Mouse (Mus musculus) hindbrain, embryonic 10.5 days (tissue): Measurements from ENCODE around the gene Calml4. TPM values are rescaled to one million over a fixed set of nuclear protein-coding genes. Genes with fewer than 3 reads are reported as not detected.
"Not testable (repeated sequence)": the region's sequence is repeated elsewhere in the genome, so short reads cannot be mapped to it uniquely, and the experiment has no call there.

Source experiments
- DNase-seq: peaks from one replicate; pipeline ENCODE4 v3.0.0-alpha.2; 2017; ENCODE audit warnings: low spot score
- H3K27ac ChIP-seq: fragments of 300-500 bp; sonication (generic); 2 replicates; pipeline ENCODE4 v1.5.1; 2016; ENCODE audit warnings: mild to moderate bottlenecking, moderate library complexity
- H3K27me3 ChIP-seq: fragments of 300-500 bp; sonication (generic); 2 replicates; pipeline ENCODE4 v1.6.1; 2016; ENCODE audit warnings: mild to moderate bottlenecking; ENCODE audit not compliant: poor library complexity, insufficient read depth, severe bottlenecking
- H3K36me3 ChIP-seq: fragments of 300-500 bp; sonication (generic); 2 replicates; pipeline ENCODE4 v1.6.1; 2016; ENCODE audit warnings: mild to moderate bottlenecking, moderate library complexity
- H3K4me1 ChIP-seq: fragments of 300-500 bp; sonication (generic); replicated peaks from 2 replicates; pipeline ENCODE4 v1.6.1; 2016; ENCODE audit warnings: mild to moderate bottlenecking
- H3K4me3 ChIP-seq: fragments of 300-500 bp; sonication (generic); 2 replicates; pipeline ENCODE4 v1.5.1; 2016; ENCODE audit warnings: mild to moderate bottlenecking, moderate library complexity
- H3K9me3 ChIP-seq: fragments of 300-500 bp; sonication (generic); 2 replicates; pipeline ENCODE4 v1.6.1; 2016; ENCODE audit warnings: mild to moderate bottlenecking, moderate library complexity
- WGBS: fragments of 180-500 bp; shearing (Covaris S2); methylation state at CpG from one replicate; pipeline ENCODE4 v1.1.7; 2016; 5-methylcytosine and 5-hydroxymethylcytosine counted together
- polyA plus RNA-seq: library from polyadenylated mRNA; unstranded; fragments of >200 nt; fragmentation: Nextera tagmentation; extraction: Ambion mirVana; gene quantifications from 2 replicates; pipeline ENCODE4 v1.2.1, GENCODE M21; 2016

The Calml4 gene
- polyA plus RNA-seq, 1 experiment from 2014 or later: 6.4 TPM

- DNase-seq: no peak
Observed at GRCm38 (mm10) chr9:62839172-62839770, 18.6 kb upstream of the Calml4 start.

GRCm38 (mm10) chr9:62843356-62844024 lies 14.4 kb upstream of the Calml4 start:
- Histone ChIP-seq H3K27me3 (0 out of 2 replicates have a peak, but pooled peaks cover 3% of the 10 kb centered on the region), H3K27ac (no peak overlapping the region), H3K4me3 (no peak overlapping the region), H3K36me3 (no peaks in the 10 kb centered on the region), H3K9me3 (no peaks in the 10 kb centered on the region), H3K4me1 (peaks cover 35% of the 10 kb centered on the region)
- WGBS: 80% methylated on average over 10 of the region's 10 CpGs
- no peak for DNase-seq

More at GRCm38 (mm10) chr9:62839172-62839770, 18.6 kb upstream of the Calml4 start:
- Histone ChIP-seq H3K27me3 (0 out of 2 replicates have a peak, but pooled peaks cover 3% of the 10 kb centered on the region), H3K27ac (peak overlapping the region; percentile 93), H3K36me3 (no peaks in the 10 kb centered on the region), H3K4me3 (peak overlapping the region; percentile 64), H3K9me3 (no peaks in the 10 kb centered on the region), H3K4me1 (peaks cover 43% of the 10 kb centered on the region)
- WGBS: 17% methylated on average over 14 of the region's 14 CpGs

GRCm38 (mm10) chr9:62844461-62844860 lies 13.4 kb upstream of the Calml4 start:
- H3K4me1 ChIP-seq: peaks cover 27% of the 10 kb centered on the region
- no peaks in the 10 kb centered on the region for H3K36me3 ChIP-seq
- H3K4me3 ChIP-seq: no peak overlapping the region
- 0 out of 2 replicates have a peak, but pooled peaks cover 3% of the 10 kb centered on the region for H3K27me3 ChIP-seq
- H3K27ac ChIP-seq: no peak overlapping the region
- DNase-seq: no peak
- no peaks in the 10 kb centered on the region for H3K9me3 ChIP-seq
- 93% methylated on average over 5 of the region's 5 CpGs for WGBS

- peak; percentile 88 for DNase-seq
- Histone ChIP-seq H3K9me3 (no peaks in the 10 kb centered on the region), H3K36me3 (0 out of 2 replicates have a peak, but pooled peaks cover 5% of the 10 kb centered on the region), H3K27ac (peak overlapping the region; percentile 25; the same call in 1 of the 2 replicates), H3K4me3 (no peak overlapping the region), H3K4me1 (peaks cover 27% of the 10 kb centered on the region), H3K27me3 (no peaks in the 10 kb centered on the region)
- WGBS: 6% methylated on average over 3 of the region's 3 CpGs
Observed at GRCm38 (mm10) chr9:62847694-62848093, 10.2 kb upstream of the Calml4 start.

DNA sequence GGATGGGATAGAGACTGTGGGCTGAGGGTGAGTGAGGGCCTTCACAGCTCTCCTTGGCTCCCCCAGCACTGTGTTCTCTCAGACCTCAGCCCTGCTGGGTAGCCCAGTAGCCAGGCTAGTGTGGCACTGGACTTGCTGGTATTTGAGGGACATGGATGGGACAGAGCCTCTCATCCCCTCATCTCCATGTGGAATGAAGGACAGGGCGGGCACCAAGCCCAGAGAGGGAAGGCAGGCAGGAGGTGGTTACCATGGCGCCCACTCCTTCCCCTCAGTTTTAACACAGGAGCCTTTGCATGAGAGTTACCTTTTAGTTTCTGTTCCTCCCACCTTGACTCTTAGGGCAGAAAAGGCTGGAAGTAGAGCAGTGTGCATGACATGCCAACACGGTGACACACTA lies 9.2 kb upstream of the Calml4 start:
- WGBS: 79% methylated on average over 3 of the region's 3 CpGs
- no peak overlapping the region for H3K27ac ChIP-seq

DNA sequence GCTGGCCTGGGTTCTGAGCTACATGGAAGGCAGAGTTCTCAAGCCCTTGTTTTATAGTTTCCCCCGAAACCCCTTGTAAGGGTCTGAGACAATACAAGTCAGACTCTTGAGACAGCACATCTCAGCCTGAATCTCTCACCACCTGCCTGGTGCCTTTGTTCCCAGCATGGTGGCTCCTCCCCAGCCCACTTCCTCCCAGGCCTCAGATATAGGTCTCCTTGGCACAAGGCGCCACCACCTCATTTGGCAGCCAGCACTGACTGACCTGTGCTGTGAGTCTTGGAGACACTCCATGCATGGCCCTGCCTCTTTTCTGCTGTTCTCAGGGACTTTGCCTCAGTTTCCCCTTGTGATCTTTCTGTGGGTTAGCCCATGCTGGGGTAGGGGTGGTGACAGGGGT lies 6.3 kb upstream of the Calml4 start:
- H3K36me3 ChIP-seq: 0 out of 2 replicates have a peak, but pooled peaks cover 5% of the 10 kb centered on the region
- 59% methylated on average over 2 of the region's 2 CpGs for WGBS
- DNase-seq: no peak
- H3K27me3 ChIP-seq: no peaks in the 10 kb centered on the region
- H3K27ac ChIP-seq: 0 out of 2 replicates have a peak overlapping the region, but pooled peaks have one; percentile 51
- no peak overlapping the region for H3K4me3 ChIP-seq
- H3K4me1 ChIP-seq: peaks cover 31% of the 10 kb centered on the region
- H3K9me3 ChIP-seq: no peaks in the 10 kb centered on the region

More for the DNA sequence above, 9.2 kb upstream of the Calml4 start:
- no peak overlapping the region for H3K4me3 ChIP-seq
- DNase-seq: no peak
- no peaks in the 10 kb centered on the region for H3K27me3 ChIP-seq
- H3K4me1 ChIP-seq: peaks cover 27% of the 10 kb centered on the region
- no peaks in the 10 kb centered on the region for H3K9me3 ChIP-seq
- 0 out of 2 replicates have a peak, but pooled peaks cover 5% of the 10 kb centered on the region for H3K36me3 ChIP-seq

DNA sequence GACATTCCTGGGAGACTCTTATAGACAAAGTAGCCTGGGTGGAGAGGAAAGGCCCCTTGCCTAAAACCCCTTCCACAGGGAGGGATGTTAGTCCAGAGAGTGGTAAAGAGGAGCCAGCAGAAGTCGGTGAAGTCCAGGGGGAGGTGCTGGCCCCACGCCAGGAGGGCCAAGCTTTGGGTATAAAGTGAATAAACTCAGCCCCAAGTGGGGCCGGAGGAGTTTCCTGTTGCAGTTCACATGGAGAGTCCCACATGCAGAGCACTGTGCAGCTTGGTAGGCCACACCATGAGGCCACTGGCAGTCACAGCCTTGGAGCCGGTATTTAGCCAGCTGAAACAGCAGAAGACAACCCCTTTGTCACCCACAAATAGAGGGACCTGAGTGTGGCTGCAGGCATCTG lies 3.4 kb upstream of the Calml4 start:
- H3K4me3 ChIP-seq: no peak overlapping the region

DNA sequence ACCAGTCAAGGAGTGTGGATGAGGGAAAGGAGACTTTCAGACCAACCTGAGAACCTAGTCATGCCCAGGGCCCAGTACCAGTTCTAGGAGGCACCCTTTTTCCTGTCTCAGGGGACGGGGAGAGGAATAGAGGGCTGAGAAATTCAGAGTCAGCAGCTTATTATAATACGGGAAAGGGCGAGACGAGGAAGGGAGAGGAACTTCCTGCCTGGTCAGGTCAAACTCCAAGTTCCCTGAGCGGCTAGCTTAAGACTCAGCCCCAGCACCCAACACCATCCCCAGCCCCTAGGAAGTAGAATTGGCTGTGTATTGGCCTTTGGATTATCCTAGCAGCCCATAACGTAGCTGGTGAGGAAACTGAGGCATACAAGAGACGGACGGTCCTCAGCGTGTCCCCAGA lies 664 bp upstream of the Calml4 start:
- Histone ChIP-seq H3K36me3 (no peaks in the 10 kb centered on the region), H3K27me3 (no peaks in the 10 kb centered on the region), H3K27ac (no peak overlapping the region), H3K9me3 (no peaks in the 10 kb centered on the region), H3K4me3 (no peak overlapping the region), H3K4me1 (peaks cover 33% of the 10 kb centered on the region)
- WGBS: 85% methylated on average over 9 of the region's 9 CpGs
- DNase-seq: no peak

More for the DNA sequence above, 3.4 kb upstream of the Calml4 start:
- no peak overlapping the region for H3K27ac ChIP-seq
- DNase-seq: no peak
- H3K9me3 ChIP-seq: no peaks in the 10 kb centered on the region
- H3K27me3 ChIP-seq: no peaks in the 10 kb centered on the region
- 62% methylated on average over 4 of the region's 4 CpGs for WGBS
- H3K36me3 ChIP-seq: 0 out of 2 replicates have a peak, but pooled peaks cover 5% of the 10 kb centered on the region
- peaks cover 46% of the 10 kb centered on the region for H3K4me1 ChIP-seq

DNA sequence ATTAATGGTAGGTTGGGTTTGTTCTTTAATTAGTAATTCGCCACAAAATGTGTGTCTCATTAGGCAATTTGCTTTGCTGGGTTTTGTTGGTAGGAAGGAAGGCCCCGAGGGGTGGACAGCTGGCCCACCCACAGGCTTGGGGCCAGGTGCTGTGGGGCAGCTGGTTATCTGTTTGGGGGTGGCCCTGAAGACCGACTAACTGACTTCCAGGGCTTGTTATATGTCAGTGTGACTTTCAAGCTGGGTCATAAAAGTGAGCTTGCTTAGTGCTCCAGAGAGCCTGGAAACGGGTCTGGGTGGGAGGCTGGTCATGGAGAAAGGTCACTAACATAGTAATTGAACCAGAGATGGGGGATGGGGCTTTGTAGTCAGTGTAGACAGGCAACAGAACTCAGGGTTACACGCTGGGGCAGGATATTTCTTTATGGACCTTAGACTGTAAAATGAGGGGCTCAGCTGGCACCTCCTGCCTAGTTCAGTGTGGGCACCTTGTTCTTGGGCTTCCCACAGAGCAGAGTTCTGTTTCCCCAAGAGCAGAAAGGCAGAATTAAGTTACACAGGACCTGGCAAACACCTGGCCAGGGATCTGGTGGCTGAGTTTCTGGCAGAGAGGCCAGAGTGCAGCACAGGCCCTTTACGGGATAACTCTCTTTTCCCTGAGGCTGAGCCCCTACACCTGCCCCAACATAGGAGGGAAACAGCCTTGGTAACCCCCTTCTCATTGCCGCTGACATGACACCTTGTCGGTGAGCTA lies 563 bp downstream of the Calml4 start:
- H3K4me3 ChIP-seq: no peak overlapping the region
- H3K36me3 ChIP-seq: no peaks in the 10 kb centered on the region
- H3K4me1 ChIP-seq: peaks cover 32% of the 10 kb centered on the region
- H3K9me3 ChIP-seq: no peaks in the 10 kb centered on the region
- no peaks in the 10 kb centered on the region for H3K27me3 ChIP-seq
- DNase-seq: no peak
- 65% methylated on average over 8 of the region's 8 CpGs for WGBS
- peak overlapping the region; percentile 19 for H3K27ac ChIP-seq

GRCm38 (mm10) chr9:62860102-62860501 lies 2.2 kb downstream of the Calml4 start:
- H3K27ac ChIP-seq, DNase-seq, H3K4me3 ChIP-seq, H3K9me3 ChIP-seq, H3K27me3 ChIP-seq, H3K36me3 ChIP-seq: not testable (repeated sequence)
- peaks cover 28% of the 10 kb centered on the region for H3K4me1 ChIP-seq
- 60% methylated on average over 7 of the region's 7 CpGs for WGBS

DNA sequence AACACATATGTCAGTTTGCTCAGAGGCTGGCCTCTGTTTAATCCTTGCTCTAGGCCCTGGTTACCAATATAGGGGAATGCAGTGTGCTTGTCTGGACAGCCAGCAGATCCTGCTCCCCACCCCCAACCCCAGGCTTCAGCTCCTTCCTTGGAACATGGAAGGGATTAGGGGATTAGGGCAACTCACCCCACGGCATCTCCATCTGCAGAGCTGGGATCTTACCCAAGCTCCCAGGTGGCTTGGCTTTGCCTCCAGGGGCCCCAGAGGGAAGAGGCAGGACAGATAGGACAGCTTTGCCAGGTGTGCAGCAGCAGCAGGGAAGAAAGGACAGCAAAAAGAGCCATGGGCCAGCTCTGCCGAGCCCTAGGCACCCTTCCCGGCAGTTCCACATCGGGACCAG lies 3.0 kb downstream of the Calml4 start:
- 72% methylated on average over 4 of the region's 4 CpGs for WGBS
- Histone ChIP-seq H3K4me1 (peaks cover 28% of the 10 kb centered on the region), H3K27ac (no peak overlapping the region), H3K4me3 (no peak overlapping the region), H3K9me3 (no peaks in the 10 kb centered on the region), H3K27me3 (no peaks in the 10 kb centered on the region), H3K36me3 (no peaks in the 10 kb centered on the region)
- DNase-seq: no peak

DNA sequence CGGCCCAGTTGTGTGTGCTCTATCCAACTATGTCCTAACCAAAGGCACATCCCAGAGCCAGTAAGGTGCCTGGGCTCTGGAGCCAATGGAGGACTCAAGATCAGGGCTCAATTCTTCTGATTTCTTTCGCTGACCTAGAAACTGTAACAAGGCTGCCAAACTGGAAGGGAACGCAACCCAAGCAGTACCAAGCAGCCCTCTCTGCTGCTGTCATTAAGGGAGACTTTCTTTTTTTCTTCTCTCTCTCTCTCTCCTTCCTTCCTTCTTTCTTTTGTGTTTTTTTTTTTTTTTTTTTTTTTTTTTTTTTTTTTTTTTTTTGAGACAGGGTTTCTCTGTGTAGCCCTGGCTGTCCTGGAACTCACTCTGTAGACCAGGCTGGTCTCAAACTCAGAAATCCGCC lies 11.4 kb downstream of the Calml4 start:
- H3K4me3 ChIP-seq, H3K9me3 ChIP-seq, H3K27ac ChIP-seq, DNase-seq, H3K27me3 ChIP-seq, H3K36me3 ChIP-seq, H3K4me1 ChIP-seq: not testable (repeated sequence)
- 95% methylated on average over 4 of the region's 4 CpGs for WGBS

DNA sequence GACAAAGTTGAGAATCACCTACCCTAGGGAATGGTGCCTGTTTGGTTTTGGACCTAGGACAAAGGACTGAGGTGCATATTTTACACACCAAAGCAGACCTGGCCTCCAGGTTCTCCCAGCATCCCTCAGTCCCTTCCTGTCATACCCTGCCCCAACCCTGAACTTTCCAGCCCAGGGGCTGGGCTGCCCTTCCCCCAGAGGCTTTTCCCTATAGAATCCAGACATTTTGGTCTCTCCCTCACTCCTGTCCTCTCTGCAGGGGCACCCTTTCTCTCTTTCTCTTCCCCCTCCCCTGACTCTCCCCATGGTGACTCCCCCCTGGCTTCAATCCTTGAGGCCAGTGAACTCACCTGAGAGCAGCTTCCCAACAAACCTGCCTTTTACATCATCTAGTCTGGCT lies 12.8 kb downstream of the Calml4 start:
- H3K27ac ChIP-seq: no peak overlapping the region
- no peaks in the 10 kb centered on the region for H3K36me3 ChIP-seq
- H3K4me1 ChIP-seq: peaks cover 10% of the 10 kb centered on the region; the same call in 1 of the 2 replicates
- no peaks in the 10 kb centered on the region for H3K27me3 ChIP-seq
- DNase-seq: no peak
- H3K4me3 ChIP-seq: no peak overlapping the region
- H3K9me3 ChIP-seq: no peaks in the 10 kb centered on the region
